Mouse (Mus musculus): ENCODE measurements around the gene Zc3hc1.
"Not testable (repeated sequence)": the region's sequence is repeated elsewhere in the genome, so short reads cannot be mapped to it uniquely, and the experiment has no call there.

The Zc3hc1 gene

DNA sequence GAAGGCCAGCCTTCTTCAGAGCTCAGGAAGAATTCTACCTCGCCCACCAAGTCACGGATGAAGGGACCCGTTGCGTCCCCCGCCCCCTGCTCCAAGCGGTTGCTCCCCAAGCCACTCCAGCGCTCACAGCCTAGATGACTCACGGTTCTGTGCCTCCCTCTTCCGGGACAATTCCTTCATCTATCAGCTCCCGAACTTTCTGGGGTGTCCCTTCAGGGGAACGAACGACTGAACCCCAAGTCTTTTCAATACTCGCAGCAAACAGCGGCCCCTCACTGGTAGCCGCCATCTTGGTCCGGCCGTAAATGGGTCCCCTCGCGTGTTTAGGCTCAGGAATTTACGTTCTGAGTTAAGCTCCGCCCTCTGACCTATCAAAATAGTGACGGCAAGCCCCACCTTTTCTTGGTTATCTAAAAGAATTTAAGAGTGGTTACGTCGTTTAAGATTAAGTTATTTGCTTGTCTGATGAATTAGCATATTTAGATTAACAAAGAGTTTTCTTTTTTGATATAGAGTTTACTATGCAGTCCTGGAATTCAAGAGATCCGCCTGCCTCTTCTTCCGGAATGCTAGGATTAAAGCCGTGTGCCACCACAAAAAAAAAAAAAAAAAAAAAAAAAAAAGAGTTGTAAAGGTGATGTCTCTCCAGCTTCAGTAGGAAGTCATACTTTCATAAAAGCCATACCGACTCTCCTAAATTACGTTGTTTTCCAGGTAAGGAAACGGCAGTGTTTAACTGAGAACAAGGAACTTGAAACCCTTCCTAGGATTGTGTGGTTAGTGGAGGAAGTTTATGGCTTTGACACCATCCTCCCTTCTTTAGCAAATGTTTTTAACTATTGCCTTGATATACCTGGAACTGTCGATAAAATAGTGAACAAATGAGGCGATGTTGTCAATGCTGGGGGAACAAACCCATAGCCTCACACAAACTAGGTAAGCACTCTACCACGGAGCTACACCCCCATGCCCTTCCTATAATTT, at the start of gene Zc3hc1:
Gene Zc3hc1 (minus strand): TSS at position 315 of the 984 bp plus-strand sequence.
- peak; percentile 84 for DNase-seq (ENCODE audit: low spot score)

DNA sequence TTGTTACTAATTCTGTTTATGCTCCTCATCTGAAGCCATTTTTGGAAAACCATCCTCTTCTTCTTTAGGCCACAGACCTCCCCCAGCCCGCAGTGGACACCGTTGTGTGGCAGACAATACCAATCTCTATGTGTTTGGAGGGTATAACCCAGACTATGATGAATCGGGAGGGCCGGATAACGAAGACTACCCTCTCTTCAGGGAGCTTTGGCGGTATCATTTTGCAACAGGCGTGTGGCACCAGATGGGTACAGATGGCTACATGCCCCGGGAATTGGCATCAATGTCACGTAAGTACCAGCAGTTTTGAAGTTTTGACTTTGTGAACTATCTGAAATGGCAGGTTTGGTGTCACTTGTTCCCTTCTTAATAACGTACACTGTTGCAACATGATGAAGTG, 48.7 kb upstream of the Zc3hc1 start:
- DNase-seq (ENCODE audit: low spot score): no peak

DNA sequence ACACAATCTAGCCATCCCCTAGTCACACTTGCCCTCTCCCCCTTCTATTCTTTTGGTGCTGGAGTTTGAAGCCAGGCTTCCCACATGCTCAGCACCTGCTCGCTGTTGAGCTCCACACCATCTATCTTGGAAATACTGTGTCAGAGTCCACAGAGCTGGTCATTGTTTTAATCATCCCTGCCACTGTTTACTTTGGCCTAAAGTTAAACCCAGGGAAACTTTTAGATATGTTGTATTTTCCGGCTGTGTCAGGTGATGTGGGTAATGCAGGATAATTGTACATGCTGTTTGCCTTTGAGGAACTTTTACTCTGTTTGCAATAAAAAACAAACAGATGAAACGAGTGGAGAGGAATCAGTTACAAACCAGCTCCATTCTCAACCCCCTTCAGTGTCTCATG, 46.2 kb upstream of the Zc3hc1 start:
- DNase-seq (ENCODE audit: low spot score): no peak

DNA sequence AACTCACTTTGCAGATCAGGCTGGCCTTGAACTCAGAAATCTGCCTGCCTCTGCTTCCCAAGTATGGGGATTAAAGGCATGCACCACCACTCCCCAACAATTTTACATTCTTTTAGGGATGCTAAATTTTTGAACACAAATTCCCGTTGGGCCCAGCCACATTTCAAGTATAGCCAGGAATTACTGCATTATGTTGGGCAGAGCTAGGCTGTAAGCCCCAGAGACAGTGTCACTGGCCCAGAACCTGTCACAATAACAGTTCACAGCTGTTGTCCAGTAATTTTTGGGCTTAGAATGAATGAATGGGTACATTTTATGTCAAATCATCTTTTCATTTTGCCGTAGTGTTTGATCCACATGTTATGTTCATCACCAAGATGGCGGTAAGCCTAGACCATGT, 45.6 kb upstream of the Zc3hc1 start:
- DNase-seq (ENCODE audit: low spot score): no peak

DNA sequence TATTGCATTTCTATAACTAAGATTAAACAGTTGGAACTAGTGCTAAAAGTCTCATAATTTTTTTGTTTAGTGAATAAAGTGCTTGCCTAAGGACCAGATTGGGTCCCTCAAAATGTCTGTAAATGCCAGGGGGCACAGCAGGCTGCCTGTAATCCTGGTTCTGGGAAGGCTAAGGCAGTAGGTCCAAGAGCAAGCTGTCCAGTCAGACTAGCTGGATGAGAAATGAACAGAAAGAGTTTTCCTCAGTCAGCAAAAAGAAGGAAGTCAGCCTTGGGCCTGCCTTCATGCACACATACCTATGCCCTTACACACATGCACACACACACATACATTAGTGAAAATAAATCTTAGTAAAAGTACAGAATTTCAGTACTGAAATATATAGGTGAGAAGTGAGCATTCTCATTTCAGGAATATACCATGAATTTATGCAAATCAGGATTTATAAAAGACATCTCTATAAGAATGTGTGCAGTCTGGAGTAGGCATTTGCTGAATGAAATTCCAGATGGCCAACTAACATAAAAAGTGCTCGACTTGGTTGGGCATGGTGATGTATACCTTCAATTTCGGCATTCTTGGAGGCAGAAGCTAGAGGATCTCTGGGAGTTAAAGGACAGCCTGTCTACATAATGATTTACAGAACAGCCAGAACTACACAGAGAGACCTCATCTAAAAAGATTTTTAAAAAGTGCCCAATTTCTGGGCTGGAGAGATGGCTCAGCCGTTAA, 41.8 kb upstream of the Zc3hc1 start:
- no peak for DNase-seq (ENCODE audit: low spot score)

DNA sequence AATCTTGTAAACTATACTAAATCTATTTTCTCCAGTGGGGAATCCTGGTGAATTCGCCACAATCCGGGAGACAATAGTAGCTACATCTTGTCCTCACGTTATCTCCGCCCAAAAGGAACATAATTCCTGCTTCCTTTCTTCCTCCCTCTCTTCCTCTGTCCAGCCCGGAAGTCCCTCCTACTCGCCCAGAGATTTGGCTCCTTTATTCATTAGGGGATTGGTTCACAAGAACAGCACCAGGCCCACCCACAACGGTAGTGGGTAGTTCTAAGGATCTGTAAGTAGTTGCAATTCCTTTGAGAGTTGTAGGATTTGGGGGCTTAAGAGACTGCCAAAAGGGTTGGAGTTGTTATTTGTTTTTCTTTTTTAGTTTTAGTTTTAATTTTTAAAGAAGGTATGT, 26.0 kb upstream of the Zc3hc1 start:
- DNase-seq (ENCODE audit: low spot score): no peak

DNA sequence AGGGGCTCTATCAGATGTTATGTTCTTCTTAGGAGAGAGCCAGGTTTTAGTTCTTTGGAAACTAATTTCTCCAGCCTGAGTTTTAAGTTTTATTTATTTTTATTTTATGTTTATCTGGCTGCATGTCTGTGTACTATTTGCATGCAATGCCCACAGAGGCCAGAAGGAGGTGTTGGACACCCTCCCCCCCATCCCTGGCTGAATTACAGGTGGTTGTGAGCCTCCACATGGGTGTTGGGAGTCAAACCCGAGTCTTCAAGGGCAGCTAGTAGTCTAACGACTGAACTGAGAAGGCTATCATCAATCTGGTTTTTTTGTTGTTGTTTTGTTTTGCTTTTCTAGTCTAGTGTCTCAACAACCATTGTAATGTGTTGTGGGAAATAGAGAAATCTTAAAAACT, 25.3 kb upstream of the Zc3hc1 start:
- no peak for DNase-seq (ENCODE audit: low spot score)

DNA sequence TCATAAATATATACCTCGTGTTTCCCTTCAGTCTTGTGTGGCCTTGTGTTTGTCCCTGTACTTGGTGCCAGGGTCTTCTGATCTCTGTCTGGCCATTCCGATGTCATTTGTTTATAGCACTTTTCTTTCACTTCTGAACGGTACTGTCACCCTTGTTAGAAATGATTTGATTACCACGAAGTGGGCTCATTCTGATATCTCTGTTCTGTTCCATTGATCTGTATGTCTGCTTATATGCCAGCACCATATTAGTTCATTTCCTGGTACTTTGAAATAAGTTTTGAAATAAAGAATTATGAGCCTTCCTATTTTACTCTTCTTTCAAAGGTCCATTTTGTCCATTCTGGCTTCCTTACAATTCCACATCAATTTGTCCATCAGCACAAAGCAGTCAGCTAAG, 20.5 kb upstream of the Zc3hc1 start:
- DNase-seq (ENCODE audit: low spot score): no peak

DNA sequence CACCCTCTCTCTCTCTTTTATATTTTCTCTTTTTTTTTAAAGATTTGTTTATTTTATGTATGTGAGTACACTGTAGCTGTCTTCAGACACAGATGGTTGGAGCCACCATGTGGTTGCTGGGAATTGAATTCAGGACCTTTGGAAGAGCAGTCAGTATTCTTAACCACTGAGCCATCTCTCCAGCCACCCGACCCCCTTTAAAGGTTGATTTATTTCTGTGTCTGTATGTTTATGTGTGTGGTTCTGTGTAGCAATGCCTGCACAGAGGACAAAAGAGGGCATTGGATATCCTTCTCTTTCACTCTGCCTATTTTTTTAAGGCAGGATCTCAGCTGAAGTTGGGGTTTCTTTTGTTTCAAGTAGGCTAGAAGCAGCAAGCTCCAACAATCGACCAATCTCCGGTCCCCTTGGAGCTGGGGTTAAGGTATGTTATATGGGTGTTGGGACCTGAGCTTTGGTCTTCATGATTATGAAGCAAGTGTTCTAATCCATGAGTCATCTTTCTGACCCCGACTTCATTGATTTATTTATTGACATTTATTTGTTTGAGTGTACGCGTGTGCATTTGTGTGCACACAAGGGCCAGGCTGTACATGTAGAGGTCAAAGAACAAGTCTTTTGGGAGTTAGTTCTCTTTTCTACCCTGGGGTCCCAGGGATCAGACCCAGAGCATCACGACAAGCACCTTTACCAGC, 18.7 kb upstream of the Zc3hc1 start:
- DNase-seq (ENCODE audit: low spot score): no peak

DNA sequence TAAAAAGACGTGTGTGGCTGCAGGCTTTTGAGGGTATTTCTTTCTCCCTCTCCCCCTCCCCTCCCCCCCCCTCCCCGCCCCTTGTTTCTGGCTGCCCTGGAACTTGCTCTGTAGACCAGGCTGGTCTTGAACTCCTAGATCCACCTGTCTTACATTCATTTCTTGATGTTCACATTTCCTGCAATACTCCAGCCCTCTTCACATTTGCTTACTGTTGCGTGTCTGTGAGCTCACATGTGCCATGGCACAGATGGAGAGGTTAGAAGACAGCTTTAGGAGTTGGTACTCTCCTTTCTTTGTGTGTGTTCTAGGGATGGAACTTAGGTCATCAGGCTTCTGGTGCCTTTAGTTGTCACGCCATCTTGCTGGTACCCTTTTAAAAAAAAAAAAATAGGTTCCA, 17.4 kb upstream of the Zc3hc1 start:
- DNase-seq (ENCODE audit: low spot score): no peak

DNA sequence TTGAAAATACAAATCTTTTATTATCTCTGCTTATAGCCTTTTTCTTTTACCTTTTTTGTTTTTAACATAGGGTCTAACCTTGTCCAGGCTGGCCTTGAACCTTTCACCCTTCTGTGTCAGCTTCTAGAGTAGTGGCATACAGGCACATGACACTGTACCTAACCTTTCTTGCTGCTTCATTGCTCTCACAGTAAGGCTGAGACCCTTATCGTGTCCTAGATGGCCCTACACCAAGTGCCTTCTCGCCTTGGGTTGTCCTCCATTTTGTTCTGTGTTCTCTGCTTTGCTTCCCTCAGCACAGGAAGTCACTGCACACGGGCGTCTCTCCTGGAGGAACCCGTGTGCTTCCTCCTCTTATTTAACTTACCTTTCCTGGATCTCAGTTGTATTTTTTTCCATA, 13.8 kb upstream of the Zc3hc1 start:
- no peak for DNase-seq (ENCODE audit: low spot score)

DNA sequence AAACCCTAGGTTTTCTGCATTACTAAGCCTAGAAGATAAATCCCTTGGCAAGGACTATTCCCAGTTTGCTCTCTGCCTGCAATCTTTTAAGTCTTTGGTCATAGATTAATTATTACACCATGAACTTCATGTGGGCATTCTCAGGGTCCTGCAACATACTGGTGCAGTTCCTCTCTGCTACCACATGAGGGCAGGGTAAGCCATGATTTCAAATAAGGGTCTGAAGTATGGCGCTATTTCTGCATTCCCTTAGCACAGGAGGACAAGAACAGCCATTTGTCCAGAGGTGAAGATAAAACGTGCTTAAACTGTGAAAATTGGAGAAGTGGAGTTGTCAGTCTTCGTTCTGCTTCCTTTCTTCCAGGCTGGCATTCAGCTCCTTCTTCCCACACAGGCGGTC, 12.6 kb upstream of the Zc3hc1 start:
- DNase-seq (ENCODE audit: low spot score): peak; percentile 74

DNA sequence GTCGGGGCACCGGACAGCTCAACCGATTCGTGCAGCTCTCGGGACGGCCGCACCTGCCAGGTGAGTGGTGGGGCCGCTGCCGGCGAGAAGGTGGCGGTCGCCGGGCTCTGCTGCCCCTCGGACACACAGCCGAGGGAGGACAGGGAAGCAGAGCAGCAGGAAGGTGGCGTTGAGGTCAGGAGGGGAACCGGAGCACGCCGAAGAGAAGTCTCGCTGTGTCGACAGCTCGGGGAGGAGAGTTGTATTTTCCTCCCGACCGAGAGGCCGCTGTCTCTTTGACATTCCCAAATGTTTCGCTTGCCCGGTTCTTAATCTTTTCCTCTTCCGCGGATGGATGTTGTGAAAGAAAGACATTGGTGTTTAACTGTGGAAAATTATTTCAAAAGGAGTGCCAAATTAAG, 11.3 kb upstream of the Zc3hc1 start:
- no peak for DNase-seq (ENCODE audit: low spot score)

DNA sequence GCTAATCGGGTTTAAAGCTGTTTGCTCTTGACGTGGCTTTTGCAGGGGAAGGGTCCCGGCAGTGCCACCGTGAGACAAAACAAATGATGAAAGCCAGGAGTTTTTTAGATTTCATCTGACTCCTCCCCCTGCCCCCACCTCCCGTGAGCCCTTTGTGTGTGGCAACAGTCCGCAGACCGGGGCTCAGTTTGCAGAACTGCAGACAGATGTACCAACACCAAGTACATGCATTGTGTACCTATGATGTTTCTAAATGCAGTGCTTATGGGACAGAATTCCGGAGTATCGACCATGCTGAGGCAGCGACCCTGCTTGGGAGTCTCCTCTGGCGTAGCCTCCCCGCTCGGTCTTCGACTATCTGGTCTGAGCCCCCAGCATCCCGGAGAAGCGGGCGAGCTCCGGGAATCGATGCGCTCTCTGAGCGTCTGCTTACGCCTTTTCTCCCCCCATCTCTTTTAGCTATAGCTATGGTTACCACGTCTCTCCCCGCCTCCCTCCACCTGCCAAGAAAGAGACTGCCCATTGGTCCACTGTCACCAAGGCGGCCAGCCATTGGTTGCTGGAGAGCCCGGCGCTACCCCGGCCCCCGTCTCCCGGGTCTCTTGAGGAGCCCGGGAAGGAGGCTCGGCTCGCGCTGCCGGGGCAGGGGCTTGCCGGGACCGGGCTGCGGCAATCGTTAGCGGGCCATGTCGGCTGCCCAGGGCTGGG, 10.6 kb upstream of the Zc3hc1 start, which contains the start of gene Klhdc10:
Gene Klhdc10 (plus strand): TSS at position 561 of the 708 bp plus-strand sequence.
- DNase-seq (ENCODE audit: low spot score): peak; percentile 99

DNA sequence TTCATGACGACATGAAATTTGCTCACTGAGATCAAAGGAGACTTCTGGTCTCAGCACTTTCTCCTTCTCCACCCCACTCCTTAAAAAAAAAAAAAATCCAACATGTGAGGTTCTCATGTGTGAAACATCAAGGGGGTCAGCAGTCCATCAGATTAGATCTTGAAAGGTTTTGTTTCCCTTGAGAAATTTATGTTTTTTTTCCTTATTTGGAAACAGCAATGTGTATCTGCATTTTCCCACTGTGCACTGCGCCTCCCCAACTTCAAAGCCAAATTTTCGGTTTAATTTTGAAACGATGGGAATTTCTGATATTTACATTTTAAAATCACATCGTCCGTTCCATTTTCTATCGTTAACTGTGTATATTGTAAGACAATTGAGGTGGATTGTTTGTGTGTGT, 9.9 kb upstream of the Zc3hc1 start:
- no peak for DNase-seq (ENCODE audit: low spot score)

DNA sequence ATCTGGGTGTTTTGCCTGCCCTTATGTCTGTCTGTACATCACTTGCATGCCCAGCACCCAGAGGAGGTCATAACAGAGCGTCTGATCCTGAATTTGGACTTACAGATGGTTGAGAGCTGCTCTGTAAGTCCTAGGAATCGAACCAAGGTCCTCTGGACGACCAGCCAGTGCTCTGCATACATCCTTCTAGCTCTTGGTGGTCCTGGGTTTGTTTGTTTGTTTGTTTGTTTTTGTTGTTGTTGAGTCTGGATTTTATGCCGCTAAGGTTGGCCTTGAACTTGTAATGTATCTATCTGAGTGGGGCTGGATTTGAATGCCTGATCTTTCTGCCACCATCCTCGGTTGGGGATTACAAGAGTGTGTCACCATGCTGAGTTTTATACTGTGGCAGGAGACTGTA, 9.3 kb upstream of the Zc3hc1 start:
- DNase-seq (ENCODE audit: low spot score): no peak

DNA sequence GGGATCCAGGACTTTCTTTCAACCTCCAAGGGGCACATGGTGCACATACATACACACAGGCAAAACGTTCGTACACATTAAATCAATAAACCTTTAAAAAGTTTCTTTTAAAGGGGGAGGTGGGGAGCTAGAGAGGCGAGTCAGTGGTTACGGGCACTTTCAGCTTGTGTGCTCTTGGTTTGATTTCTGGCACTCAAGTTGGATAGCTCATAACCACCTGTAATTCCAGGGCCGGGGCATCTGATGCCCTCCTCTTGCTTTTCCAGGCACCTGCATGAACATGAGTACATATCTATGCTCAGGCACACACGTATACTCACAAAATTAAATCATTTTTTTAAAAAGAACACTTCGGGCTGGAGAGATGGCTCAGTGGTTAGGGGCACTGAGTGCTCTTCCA, 1.2 kb upstream of the Zc3hc1 start:
- no peak for DNase-seq (ENCODE audit: low spot score)

DNA sequence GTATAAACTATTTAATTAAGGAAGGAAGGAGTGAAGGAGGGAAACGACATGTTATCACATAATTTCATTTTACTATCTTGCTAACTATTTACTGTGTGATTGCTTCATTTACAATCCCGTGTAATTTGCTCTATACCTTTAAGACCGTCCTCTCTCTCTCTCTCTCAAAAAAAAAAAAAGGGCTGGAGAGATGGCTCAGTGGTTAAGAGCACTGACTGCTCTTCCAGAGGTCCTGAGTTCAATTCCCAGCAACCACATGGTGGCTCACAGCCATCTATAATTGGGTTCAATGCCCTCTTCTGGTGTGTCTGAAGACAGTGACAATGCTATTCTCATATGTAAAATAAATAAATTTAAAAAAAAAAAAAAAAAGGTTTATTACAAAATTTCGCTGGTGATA, 557 bp downstream of the Zc3hc1 start:
- DNase-seq (ENCODE audit: low spot score): not testable (repeated sequence)

DNA sequence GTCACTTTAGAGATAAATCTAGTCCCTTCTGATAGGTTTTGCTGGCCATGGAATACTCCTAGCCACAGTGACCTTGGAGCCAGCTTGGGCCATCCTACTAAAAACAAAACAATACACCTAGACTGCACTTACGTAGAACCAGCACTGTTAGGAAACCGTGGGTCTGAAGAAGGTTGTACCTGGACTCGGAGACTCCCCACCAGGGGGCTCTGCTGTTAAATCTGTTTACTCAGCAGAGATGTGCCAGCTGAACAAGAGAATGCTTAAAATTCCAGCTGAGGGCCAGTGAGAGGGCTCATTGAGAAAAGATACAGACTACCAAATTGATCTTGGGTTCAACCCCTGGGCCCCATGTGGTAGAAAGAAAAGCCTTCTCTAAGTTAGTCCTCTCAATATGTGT, 9.7 kb downstream of the Zc3hc1 start:
- no peak for DNase-seq (ENCODE audit: low spot score)

DNA sequence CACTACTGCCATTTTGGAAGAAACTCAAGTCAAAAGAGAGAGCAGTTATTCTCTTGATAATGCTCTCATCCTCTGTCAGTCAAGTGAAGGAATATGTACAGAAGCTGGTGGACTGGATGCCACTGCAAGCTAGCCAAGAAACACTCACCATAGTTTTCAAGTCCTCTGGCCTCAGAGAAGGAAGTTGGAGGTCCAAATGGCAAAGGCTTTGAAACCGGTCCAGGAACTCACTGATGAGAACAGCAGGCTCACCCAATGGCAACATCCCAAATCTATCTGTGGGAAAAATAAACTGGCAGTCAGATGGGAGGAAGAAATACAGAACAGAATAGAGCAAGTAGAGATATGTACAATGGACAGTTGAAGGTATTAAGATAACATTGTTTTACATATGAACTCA, 15.0 kb downstream of the Zc3hc1 start:
- peak; percentile 61 for DNase-seq (ENCODE audit: low spot score)

DNA sequence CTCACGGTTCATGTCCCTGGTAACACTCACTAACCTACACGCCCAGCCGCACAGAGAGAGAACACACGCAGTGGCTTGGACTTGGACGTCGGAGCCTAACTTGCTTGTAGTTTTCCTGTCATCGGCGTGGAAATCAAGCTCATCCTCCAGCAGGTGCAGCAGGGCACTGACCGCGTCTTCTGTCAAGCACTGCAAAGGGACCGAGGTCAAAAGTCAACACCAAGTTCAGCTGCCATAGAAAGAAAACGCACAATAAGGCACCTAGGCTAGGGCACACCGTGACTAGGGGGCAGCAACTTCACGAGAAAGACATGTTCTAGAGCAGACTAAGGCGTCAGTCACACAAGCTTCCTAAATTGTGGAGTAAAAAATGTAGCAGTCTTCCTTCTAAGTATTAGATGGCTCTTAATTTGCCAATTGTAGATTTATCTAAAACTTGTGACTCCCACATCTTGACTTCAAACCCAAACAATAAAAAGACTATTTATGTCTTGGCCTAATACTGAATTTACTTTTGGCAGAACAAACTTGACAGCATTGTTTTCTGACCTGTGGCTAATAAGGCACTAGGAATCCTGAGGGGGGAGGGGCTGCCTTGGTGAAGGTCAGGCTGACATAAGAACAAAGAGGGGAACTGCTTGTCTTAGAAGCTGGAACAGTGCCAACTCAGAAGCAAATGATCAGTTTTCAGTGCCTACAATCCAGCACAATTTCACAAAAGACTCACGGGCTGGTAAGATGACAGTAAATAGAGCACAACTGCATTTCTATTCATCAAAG, 15.9 kb downstream of the Zc3hc1 start:
- DNase-seq (ENCODE audit: low spot score): peak; percentile 73
